Mouse (Mus musculus): Measurements from ENCODE around the gene Qsox1. TPM values are rescaled to one million over a fixed set of nuclear protein-coding genes. Genes with fewer than 3 reads are reported as not detected.
A peak's percentile ranks its signal among the peaks of the same experiment; 100 is the strongest.

Qsox1 gene
- polyA plus RNA-seq, 1 experiment from 2014 or later, result 28.4 TPM

- TF ChIP-seq CTCF (IDR thresholded peaks at IDR 0.05; ENCODE audit: low read depth), result 0 out of 2 replicates have a peak, but pooled peaks have one; percentile 10
- no peak for ATAC-seq
- no peaks in the 10 kb centered on the region for H3K9me3 ChIP-seq (ENCODE audit: control insufficient read depth)
- H3K4me1 ChIP-seq (replicated peaks; ENCODE audit: control insufficient read depth, insufficient read depth, low read length), result peaks cover 3% of the 10 kb centered on the region; the same call in 1 of the 2 replicates
- H3K27ac ChIP-seq (ENCODE audit: low read depth, low read length), result no peak overlapping the region
- WGBS, result under 1% methylated on average over 44 of the region's 44 CpGs
- peak overlapping the region; percentile 94 for H3K4me2 ChIP-seq (replicated peaks; ENCODE audit: low read depth)
- peaks cover 88% of the 10 kb centered on the region for H3K27me3 ChIP-seq (replicated peaks; ENCODE audit: control insufficient read depth, insufficient read depth, low read length)
- no peaks in the 10 kb centered on the region for H3K36me3 ChIP-seq (ENCODE audit: control insufficient read depth, insufficient read depth)
- no peak overlapping the region for H3K9ac ChIP-seq (ENCODE audit: low read depth, low read length)
- peak overlapping the region; percentile 57 for H3K4me3 ChIP-seq (ENCODE audit: low read depth, low read length)
Measured at GRCm38 (mm10) chr1:155740622-155741377, 71.9 kb downstream of the Qsox1 start.

GRCm38 (mm10) chr1:155737809-155738383 is 74.8 kb downstream of the Qsox1 start:
- ATAC-seq, result no peak
- H3K4me2 ChIP-seq (replicated peaks; ENCODE audit: low read depth), result no peak overlapping the region

GRCm38 (mm10) chr1:155737017-155737808 is 75.5 kb downstream of the Qsox1 start:
- under 1% methylated on average over 58 of the region's 58 CpGs for WGBS
- TF ChIP-seq CTCF (IDR thresholded peaks at IDR 0.05; ENCODE audit: low read depth), result no peak
- no peak overlapping the region for H3K9ac ChIP-seq (ENCODE audit: low read depth, low read length)
- peaks cover 95% of the 10 kb centered on the region for H3K27me3 ChIP-seq (replicated peaks; ENCODE audit: control insufficient read depth, insufficient read depth, low read length)
- H3K4me3 ChIP-seq (ENCODE audit: low read depth, low read length), result no peak overlapping the region
- no peak for ATAC-seq
- no peaks in the 10 kb centered on the region for H3K9me3 ChIP-seq (ENCODE audit: control insufficient read depth)
- peaks cover 3% of the 10 kb centered on the region; the same call in 1 of the 2 replicates for H3K4me1 ChIP-seq (replicated peaks; ENCODE audit: control insufficient read depth, insufficient read depth, low read length)
- H3K36me3 ChIP-seq (ENCODE audit: control insufficient read depth, insufficient read depth), result no peaks in the 10 kb centered on the region
- no peak overlapping the region for H3K27ac ChIP-seq (ENCODE audit: low read depth, low read length)
- no peak overlapping the region for H3K4me2 ChIP-seq (replicated peaks; ENCODE audit: low read depth)

More at GRCm38 (mm10) chr1:155737809-155738383, 74.8 kb downstream of the Qsox1 start:
- H3K27me3 ChIP-seq (replicated peaks; ENCODE audit: control insufficient read depth, insufficient read depth, low read length), result peaks cover 97% of the 10 kb centered on the region
- H3K36me3 ChIP-seq (ENCODE audit: control insufficient read depth, insufficient read depth), result no peaks in the 10 kb centered on the region
- no peak overlapping the region for H3K4me3 ChIP-seq (ENCODE audit: low read depth, low read length)
- H3K9me3 ChIP-seq (ENCODE audit: control insufficient read depth), result no peaks in the 10 kb centered on the region
- WGBS, result under 1% methylated on average over 25 of the region's 25 CpGs
- no peak overlapping the region for H3K27ac ChIP-seq (ENCODE audit: low read depth, low read length)
- TF ChIP-seq CTCF (IDR thresholded peaks at IDR 0.05; ENCODE audit: low read depth), result no peak
- H3K9ac ChIP-seq (ENCODE audit: low read depth, low read length), result no peak overlapping the region
- H3K4me1 ChIP-seq (replicated peaks; ENCODE audit: control insufficient read depth, insufficient read depth, low read length), result peaks cover 3% of the 10 kb centered on the region; the same call in 1 of the 2 replicates

DNA sequence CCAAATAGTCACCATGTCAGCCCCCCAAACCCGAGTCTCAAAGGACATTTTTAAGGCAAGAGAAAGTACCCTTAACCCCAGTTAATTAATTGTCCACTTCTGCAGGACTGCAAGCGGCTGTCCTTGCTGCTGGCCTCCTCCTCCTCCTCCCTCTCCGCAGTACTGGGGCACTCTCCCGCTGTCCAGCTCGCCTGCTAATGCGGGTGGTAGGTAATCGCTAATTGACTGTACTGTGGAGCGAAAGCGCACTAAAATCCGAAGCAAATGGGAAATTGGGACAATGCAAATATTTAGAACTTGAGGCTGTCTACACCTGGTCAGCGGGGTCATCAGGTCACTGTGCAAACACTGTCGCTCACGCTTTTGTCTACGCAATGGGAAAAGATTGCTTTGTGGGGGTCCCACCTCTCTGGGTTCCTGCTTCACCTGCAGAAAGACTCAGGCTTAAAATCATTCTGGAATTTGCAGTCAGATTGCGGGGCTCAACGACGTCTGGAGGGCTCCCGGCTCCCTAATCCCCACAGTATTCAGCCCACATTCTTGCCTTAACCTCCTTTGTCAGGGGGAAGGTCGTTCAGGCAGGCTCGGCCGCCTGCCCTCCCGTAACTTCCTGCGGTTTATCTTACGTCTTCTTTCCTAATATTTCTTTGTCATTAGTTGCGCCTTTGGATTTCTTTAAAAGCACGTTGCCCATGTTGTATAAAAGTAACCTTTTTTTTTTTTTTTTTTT is 76.4 kb downstream of the Qsox1 start:
- Histone ChIP-seq H3K36me3 (ENCODE audit: control insufficient read depth, insufficient read depth) (no peaks in the 10 kb centered on the region), H3K9me3 (ENCODE audit: control insufficient read depth) (no peaks in the 10 kb centered on the region), H3K4me2 (replicated peaks; ENCODE audit: low read depth) (no peak overlapping the region), H3K27me3 (replicated peaks; ENCODE audit: control insufficient read depth, insufficient read depth, low read length) (peaks cover 95% of the 10 kb centered on the region), H3K4me3 (ENCODE audit: low read depth, low read length) (no peak overlapping the region), H3K27ac (ENCODE audit: low read depth, low read length) (no peak overlapping the region), H3K4me1 (replicated peaks; ENCODE audit: control insufficient read depth, insufficient read depth, low read length) (no peaks in the 10 kb centered on the region), H3K9ac (ENCODE audit: low read depth, low read length) (no peak overlapping the region)
- no peak for TF ChIP-seq CTCF (IDR thresholded peaks at IDR 0.05; ENCODE audit: low read depth)
- ATAC-seq, result no peak
- 1% methylated on average over 26 of the region's 26 CpGs for WGBS

- Histone ChIP-seq H3K27ac (ENCODE audit: low read depth, low read length) (no peak overlapping the region), H3K9me3 (ENCODE audit: control insufficient read depth) (no peaks in the 10 kb centered on the region), H3K9ac (ENCODE audit: low read depth, low read length) (no peak overlapping the region), H3K4me1 (replicated peaks; ENCODE audit: control insufficient read depth, insufficient read depth, low read length) (no peaks in the 10 kb centered on the region), H3K4me2 (replicated peaks; ENCODE audit: low read depth) (no peak overlapping the region), H3K4me3 (ENCODE audit: low read depth, low read length) (no peak overlapping the region), H3K27me3 (replicated peaks; ENCODE audit: control insufficient read depth, insufficient read depth, low read length) (peaks cover 85% of the 10 kb centered on the region), H3K36me3 (ENCODE audit: control insufficient read depth, insufficient read depth) (no peaks in the 10 kb centered on the region)
- 2% methylated on average over 2 of the region's 2 CpGs for WGBS
- no peak for ATAC-seq
- TF ChIP-seq CTCF (IDR thresholded peaks at IDR 0.05; ENCODE audit: low read depth), result no peak
Measured at GRCm38 (mm10) chr1:155731156-155731555, 81.5 kb downstream of the Qsox1 start.
